Mouse (Mus musculus) limb, embryonic 13.5 days (tissue): ENCODE results near the gene Dmrt1. TPM values are rescaled to one million over a fixed set of nuclear protein-coding genes. Genes with fewer than 3 reads are reported as not detected.

ENCODE experiments used
- ATAC-seq: fragments of 200-750 bp; cut with Nextera tagmentation; 2 replicates; pipeline ENCODE4 v1.8.0; 2017; ENCODE audit warnings: low read depth, moderate number of reproducible peaks, moderate TSS enrichment; ENCODE audit not compliant: low FRiP score
- H3K27ac ChIP-seq: fragments of 300-500 bp; sonication (generic); 2 replicates; pipeline ENCODE4 v1.5.1; 2015; ENCODE audit warnings: inconsistent platforms, mild to moderate bottlenecking, moderate library complexity
- H3K27me3 ChIP-seq: fragments of 300-500 bp; sonication (generic); 2 replicates; pipeline ENCODE4 v1.6.1; 2015; ENCODE audit warnings: mild to moderate bottlenecking, inconsistent platforms
- H3K36me3 ChIP-seq: fragments of 300-500 bp; sonication (generic); 2 replicates; pipeline ENCODE4 v1.6.1; 2015; ENCODE audit warnings: inconsistent platforms, mild to moderate bottlenecking, moderate library complexity
- H3K4me1 ChIP-seq: fragments of 300-500 bp; sonication (generic); 2 replicates; pipeline ENCODE4 v1.6.1; 2015; ENCODE audit warnings: inconsistent platforms
- H3K4me2 ChIP-seq: fragments of 300-500 bp; sonication (generic); replicated peaks from 2 replicates; pipeline ENCODE4 v1.6.1; 2015; ENCODE audit warnings: inconsistent platforms, mild to moderate bottlenecking, moderate library complexity
- H3K4me3 ChIP-seq: fragments of 300-500 bp; sonication (generic); 2 replicates; pipeline ENCODE4 v1.5.1; 2015; ENCODE audit warnings: moderate library complexity, mild to moderate bottlenecking, inconsistent platforms
- H3K9ac ChIP-seq: fragments of 300-500 bp; sonication (generic); 2 replicates; pipeline ENCODE4 v1.6.1; 2015; ENCODE audit warnings: mild to moderate bottlenecking, inconsistent platforms
- H3K9me3 ChIP-seq: fragments of 300-500 bp; sonication (generic); 2 replicates; pipeline ENCODE4 v1.6.1; 2016; ENCODE audit warnings: inconsistent platforms
- WGBS: fragments of 180-500 bp; shearing (Covaris S2); methylation state at CpG from one replicate; pipeline ENCODE4 v1.1.7; 2015; 5-methylcytosine and 5-hydroxymethylcytosine counted together
- polyA plus RNA-seq: library from polyadenylated mRNA; unstranded; fragments of >200 nt; fragmentation: Nextera tagmentation; extraction: Ambion mirVana; gene quantifications from 2 replicates; pipeline ENCODE4 v1.2.1, GENCODE M21; 2015

The Dmrt1 gene
- polyA plus RNA-seq, 1 experiment from 2014 or later = 0.11 TPM

- Histone ChIP-seq H3K9ac (peak overlapping the region; percentile 54), H3K4me2 (peak overlapping the region; percentile 69), H3K27ac (no peak overlapping the region), H3K4me3 (peak overlapping the region; percentile 45), H3K36me3 (no peaks in the 10 kb centered on the region), H3K9me3 (no peaks in the 10 kb centered on the region), H3K27me3 (peaks cover 98% of the 10 kb centered on the region), H3K4me1 (peaks cover 34% of the 10 kb centered on the region)
- no peak for ATAC-seq
- under 1% methylated on average over 36 of the region's 42 CpGs for WGBS
Measured at GRCm38 (mm10) chr19:25611116-25611515, 105.7 kb downstream of the Dmrt1 start.

GRCm38 (mm10) chr19:25611876-25612805 is 106.7 kb downstream of the Dmrt1 start:
- Histone ChIP-seq H3K4me2 (no peak overlapping the region), H3K9me3 (no peaks in the 10 kb centered on the region), H3K4me3 (no peak overlapping the region), H3K36me3 (no peaks in the 10 kb centered on the region), H3K27ac (no peak overlapping the region), H3K27me3 (peaks cover 98% of the 10 kb centered on the region), H3K9ac (no peak overlapping the region), H3K4me1 (peaks cover 31% of the 10 kb centered on the region)
- ATAC-seq = no peak
- WGBS = 8% methylated on average over 16 of the region's 16 CpGs

- Histone ChIP-seq H3K4me3 (no peak overlapping the region), H3K36me3 (no peaks in the 10 kb centered on the region), H3K4me1 (peaks cover 27% of the 10 kb centered on the region), H3K9ac (no peak overlapping the region), H3K27me3 (peaks cover 98% of the 10 kb centered on the region), H3K9me3 (no peaks in the 10 kb centered on the region), H3K27ac (no peak overlapping the region), H3K4me2 (no peak overlapping the region)
- no peak for ATAC-seq
- WGBS = 5% methylated on average over 6 of the region's 6 CpGs
Measured at GRCm38 (mm10) chr19:25612806-25613295, 107.4 kb downstream of the Dmrt1 start.

- no peak overlapping the region for H3K4me2 ChIP-seq
- H3K27ac ChIP-seq = no peak overlapping the region
- 10% methylated on average over 13 of the region's 13 CpGs for WGBS
Measured at GRCm38 (mm10) chr19:25613476-25614300, 108.3 kb downstream of the Dmrt1 start.

GRCm38 (mm10) chr19:25615889-25616288 is 110.5 kb downstream of the Dmrt1 start:
- Histone ChIP-seq H3K4me1 (peaks cover 15% of the 10 kb centered on the region), H3K4me2 (no peak overlapping the region), H3K9ac (no peak overlapping the region), H3K27me3 (peaks cover 98% of the 10 kb centered on the region), H3K4me3 (no peak overlapping the region), H3K27ac (no peak overlapping the region), H3K9me3 (no peaks in the 10 kb centered on the region), H3K36me3 (no peaks in the 10 kb centered on the region)
- 13% methylated on average over 6 of the region's 6 CpGs for WGBS
- no peak for ATAC-seq

More at GRCm38 (mm10) chr19:25613476-25614300, 108.3 kb downstream of the Dmrt1 start:
- H3K4me3 ChIP-seq = no peak overlapping the region
- H3K9me3 ChIP-seq = no peaks in the 10 kb centered on the region
- peaks cover 26% of the 10 kb centered on the region for H3K4me1 ChIP-seq
- H3K9ac ChIP-seq = no peak overlapping the region
- no peaks in the 10 kb centered on the region for H3K36me3 ChIP-seq
- ATAC-seq = no peak
- H3K27me3 ChIP-seq = peaks cover 98% of the 10 kb centered on the region

GRCm38 (mm10) chr19:25622291-25623251 is 117.2 kb downstream of the Dmrt1 start:
- Histone ChIP-seq H3K27me3 (peaks cover 91% of the 10 kb centered on the region), H3K27ac (no peak overlapping the region), H3K4me3 (peak overlapping the region; percentile 34), H3K4me1 (no peaks in the 10 kb centered on the region), H3K9me3 (no peaks in the 10 kb centered on the region), H3K36me3 (no peaks in the 10 kb centered on the region), H3K9ac (no peak overlapping the region), H3K4me2 (peak overlapping the region; percentile 63)
- 33% methylated on average over 54 of the region's 54 CpGs for WGBS
- peak; percentile 57; the same call in 1 of the 2 replicates for ATAC-seq

- Histone ChIP-seq H3K27me3 (peaks cover 57% of the 10 kb centered on the region), H3K4me3 (no peak overlapping the region), H3K27ac (no peak overlapping the region), H3K4me1 (no peaks in the 10 kb centered on the region), H3K9ac (0 out of 2 replicates have a peak overlapping the region, but pooled peaks have one; percentile 19), H3K36me3 (no peaks in the 10 kb centered on the region), H3K9me3 (no peaks in the 10 kb centered on the region), H3K4me2 (no peak overlapping the region)
- 12% methylated on average over 9 of the region's 9 CpGs for WGBS
- peak; percentile 64; the same call in 1 of the 2 replicates for ATAC-seq
Measured at GRCm38 (mm10) chr19:25628490-25628889, 123.1 kb downstream of the Dmrt1 start.

- ATAC-seq = no peak
- peak overlapping the region; percentile 59; the same call in 1 of the 2 replicates for H3K4me2 ChIP-seq
Measured at GRCm38 (mm10) chr19:25635119-25635518, 129.7 kb downstream of the Dmrt1 start.

GRCm38 (mm10) chr19:25635622-25636244 is 130.3 kb downstream of the Dmrt1 start:
- 15% methylated on average over 22 of the region's 22 CpGs for WGBS
- peak overlapping the region; percentile 38 for H3K4me3 ChIP-seq
- H3K27me3 ChIP-seq = peaks cover 7% of the 10 kb centered on the region
- H3K9me3 ChIP-seq = no peaks in the 10 kb centered on the region
- H3K9ac ChIP-seq = 0 out of 2 replicates have a peak overlapping the region, but pooled peaks have one; percentile 43
- peak overlapping the region; percentile 59 for H3K4me2 ChIP-seq
- H3K36me3 ChIP-seq = no peaks in the 10 kb centered on the region
- H3K4me1 ChIP-seq = no peaks in the 10 kb centered on the region
- no peak overlapping the region for H3K27ac ChIP-seq
- peak; percentile 77 for ATAC-seq

More at GRCm38 (mm10) chr19:25635119-25635518, 129.7 kb downstream of the Dmrt1 start:
- WGBS = 77% methylated on average over 5 of the region's 5 CpGs
- Histone ChIP-seq H3K27ac (no peak overlapping the region), H3K36me3 (no peaks in the 10 kb centered on the region), H3K27me3 (peaks cover 7% of the 10 kb centered on the region), H3K9me3 (no peaks in the 10 kb centered on the region), H3K9ac (no peak overlapping the region), H3K4me1 (no peaks in the 10 kb centered on the region), H3K4me3 (no peak overlapping the region)

GRCm38 (mm10) chr19:25638766-25639361 is 133.4 kb downstream of the Dmrt1 start:
- H3K9ac ChIP-seq = no peak overlapping the region
- 77% methylated on average over 11 of the region's 11 CpGs for WGBS
- H3K4me2 ChIP-seq = no peak overlapping the region
- H3K27me3 ChIP-seq = peaks cover 7% of the 10 kb centered on the region
- H3K27ac ChIP-seq = no peak overlapping the region
- no peak overlapping the region for H3K4me3 ChIP-seq
- no peaks in the 10 kb centered on the region for H3K4me1 ChIP-seq
- no peak for ATAC-seq
- no peaks in the 10 kb centered on the region for H3K9me3 ChIP-seq
- no peaks in the 10 kb centered on the region for H3K36me3 ChIP-seq
